Mouse (Mus musculus): ENCODE results near the gene Clpx.
A peak's percentile ranks its signal among the peaks of the same experiment; 100 is the strongest.

The Clpx gene

DNA sequence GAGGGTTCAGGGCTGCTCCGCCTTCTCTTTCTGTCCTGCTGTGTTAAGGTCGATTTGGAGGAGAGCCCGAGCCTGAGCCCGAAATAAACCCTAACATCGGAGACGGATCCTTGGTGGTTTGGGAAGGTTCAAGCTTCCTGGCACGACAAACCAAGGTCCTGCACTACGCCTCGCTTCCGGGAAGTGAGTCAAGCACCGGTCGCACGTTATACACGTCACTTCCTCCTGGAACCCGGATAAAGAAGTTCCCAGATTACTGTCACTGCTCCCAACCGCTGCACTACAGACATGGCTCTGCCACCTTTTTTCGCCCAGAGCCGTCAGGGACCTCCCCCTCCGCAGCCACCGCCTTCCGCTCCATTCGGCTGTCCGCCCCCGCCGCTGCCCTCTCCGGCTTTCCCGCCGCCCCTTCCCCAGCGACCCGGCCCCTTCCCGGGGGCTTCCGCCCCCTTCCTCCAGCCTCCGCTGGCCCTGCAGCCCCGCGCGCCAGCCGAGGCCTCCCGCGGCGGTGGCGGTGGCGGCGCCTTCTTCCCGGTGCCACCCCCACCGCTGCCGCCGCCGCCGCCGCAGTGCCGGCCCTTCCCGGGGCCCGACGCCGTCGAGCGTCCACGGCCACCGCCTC is 51.9 kb downstream of the Clpx start, which contains the start of gene Pdcd7:
TSS of gene Pdcd7 (plus strand) at position 251 of the 622 bp plus-strand sequence.
- DNase-seq (ENCODE audit: low spot score in 2 of 2), result peak; percentile 95 to 96

DNA sequence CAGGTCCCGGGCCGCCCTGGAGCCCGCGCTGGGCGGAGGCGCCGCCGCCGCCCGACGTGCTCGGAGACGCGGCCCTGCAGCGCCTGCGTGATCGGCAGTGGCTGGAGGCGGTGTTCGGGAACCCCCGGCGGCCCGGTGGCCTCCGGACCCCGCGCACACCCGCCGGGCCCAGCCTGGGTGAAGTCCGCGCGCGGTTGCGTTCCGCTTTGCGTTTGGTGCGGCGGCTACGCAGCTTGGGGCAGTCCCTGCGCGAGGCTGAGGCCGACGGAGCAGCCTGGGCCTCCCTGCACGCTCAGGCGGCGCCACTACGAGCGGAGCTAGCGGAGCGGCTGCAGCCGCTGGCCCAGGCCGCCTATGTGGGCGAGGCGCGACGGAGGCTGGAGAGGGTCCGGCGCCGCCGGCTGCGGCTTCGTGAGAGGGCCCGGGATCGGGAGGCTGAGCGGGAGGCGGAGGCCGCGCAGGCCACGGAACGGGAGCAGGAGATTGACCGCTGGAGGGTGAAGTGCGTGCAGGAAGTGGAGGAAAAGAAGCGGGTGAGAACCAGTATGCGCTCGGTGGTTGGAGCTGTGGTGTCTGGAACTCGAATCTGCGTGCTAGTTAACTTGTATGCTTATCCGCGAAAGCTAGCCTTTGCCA is 52.5 kb downstream of the Clpx start:
- peak in 1 of 2 experiments; percentile 19 for DNase-seq (ENCODE audit: low spot score in 2 of 2)

DNA sequence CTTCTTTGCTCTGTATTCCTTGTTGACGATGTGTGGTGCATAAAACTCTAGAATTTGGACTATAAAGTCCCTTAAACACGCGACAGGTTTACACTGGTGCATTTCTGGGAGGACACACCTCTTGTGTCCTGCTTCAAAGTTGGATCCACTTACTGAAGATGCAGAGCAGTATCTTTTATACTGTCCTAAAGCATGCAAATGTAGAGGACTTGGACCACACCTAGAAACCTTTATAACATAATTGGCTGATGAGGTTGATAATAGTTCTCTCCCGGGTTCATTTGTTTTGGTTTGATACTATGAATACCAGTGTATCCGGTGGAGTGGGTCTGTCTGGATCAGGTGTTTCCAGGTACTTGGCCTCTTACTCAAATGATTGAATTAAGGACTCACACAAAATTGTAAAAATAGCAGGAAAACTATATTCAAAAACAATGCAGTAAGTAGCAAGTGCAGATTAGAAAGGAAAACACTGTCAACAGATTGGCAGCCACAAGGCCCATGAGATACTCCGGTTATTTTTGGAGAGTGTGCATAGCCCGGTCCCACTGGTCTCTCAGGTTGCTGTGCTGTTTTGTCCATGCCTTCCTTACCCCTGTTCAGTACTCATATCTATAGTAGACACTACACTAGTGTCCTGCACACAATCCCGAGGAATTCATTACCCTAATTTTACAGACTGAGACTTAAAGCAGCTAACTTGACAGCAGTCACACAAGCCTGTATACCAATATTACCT is 53.2 kb downstream of the Clpx start:
- DNase-seq (ENCODE audit: low spot score in 2 of 2), result no peak

DNA sequence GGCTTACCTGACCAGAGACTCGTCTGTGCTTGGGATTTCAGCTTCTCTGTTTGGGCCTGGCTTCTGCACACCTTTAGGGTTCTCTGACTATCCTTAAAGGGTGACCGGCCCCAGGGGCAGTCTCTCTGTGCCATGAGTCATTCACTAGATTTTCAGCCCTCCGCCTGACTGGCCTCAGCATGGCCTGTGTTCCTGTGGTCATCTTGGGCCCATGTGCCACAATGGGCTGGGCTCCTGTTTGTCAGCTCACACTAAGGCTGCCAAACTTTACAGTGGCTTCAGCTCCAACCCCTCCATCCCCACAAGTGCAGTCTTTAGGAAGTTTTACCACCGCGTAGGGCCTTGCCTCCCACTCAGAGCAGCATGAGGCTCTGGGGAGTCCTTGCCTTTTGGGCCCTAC is 59.2 kb downstream of the Clpx start:
- DNase-seq (ENCODE audit: low spot score in 2 of 2), result no peak

DNA sequence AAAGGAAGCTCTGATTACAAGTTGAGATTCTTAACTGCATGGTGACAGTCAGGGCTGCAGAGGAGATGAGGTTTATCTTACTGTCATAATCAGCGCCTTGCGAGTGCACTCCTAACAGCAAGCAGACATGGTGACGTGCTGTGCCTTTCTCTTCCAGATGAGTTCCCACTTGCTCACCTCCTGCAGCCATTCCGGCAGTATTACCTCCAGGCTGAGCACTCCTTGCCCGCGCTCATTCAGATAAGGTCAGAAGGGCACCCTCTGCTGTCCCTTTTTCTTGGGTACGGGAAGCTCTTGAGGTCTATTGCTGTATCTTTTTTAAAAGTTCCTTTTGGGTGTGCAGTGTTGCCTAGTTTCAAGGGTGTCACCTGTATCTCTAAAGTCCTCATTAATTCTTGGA is 62.5 kb downstream of the Clpx start:
- DNase-seq (ENCODE audit: low spot score in 2 of 2), result no peak

DNA sequence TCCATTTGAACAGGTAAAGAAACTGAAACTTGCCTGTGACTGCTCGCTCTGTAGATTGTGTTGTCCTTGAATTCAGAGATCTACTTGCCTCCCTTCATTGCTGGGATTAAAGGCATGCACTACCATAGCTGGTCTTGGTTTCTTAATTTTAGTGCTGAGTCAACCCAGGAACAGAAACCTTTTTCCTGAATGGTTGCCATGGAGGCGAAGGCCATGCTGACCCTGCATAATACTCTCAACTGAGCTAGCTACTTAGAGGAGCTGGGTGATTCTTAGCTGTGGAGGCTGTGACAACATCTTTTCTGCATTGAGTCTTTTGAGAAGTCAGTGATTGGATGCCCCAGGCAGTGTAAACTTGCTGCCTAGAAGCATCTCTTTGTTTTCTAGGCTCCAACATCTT is 62.9 kb downstream of the Clpx start:
- no peak for DNase-seq (ENCODE audit: low spot score in 2 of 2)

DNA sequence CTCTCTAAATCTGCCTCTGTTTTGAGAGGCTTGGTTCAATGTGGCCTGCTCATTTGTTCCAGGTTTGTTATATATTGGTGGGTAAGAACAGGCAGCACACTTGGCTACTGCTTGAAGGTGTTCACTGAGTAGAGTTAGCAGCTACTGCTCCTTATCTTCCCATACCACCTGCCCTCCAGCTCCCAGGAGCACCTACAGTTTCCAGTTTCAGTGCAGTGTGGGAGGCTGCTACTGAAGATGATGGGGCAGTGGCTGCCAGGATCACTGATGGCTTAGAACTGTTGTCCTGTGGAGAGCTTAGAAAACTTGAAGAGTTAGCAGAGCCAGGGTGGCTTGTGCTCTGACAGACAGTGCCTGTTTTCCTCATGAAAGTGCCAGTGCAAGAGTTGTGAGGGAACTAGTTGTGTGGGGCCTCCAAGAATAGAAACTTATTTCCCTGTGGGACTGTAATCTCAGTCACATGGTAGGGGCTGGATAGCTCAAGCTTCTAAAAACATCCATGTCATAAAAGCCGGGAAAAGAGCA is 65.0 kb downstream of the Clpx start:
- DNase-seq (ENCODE audit: low spot score in 2 of 2), result peak in 1 of 2 experiments; percentile 26

DNA sequence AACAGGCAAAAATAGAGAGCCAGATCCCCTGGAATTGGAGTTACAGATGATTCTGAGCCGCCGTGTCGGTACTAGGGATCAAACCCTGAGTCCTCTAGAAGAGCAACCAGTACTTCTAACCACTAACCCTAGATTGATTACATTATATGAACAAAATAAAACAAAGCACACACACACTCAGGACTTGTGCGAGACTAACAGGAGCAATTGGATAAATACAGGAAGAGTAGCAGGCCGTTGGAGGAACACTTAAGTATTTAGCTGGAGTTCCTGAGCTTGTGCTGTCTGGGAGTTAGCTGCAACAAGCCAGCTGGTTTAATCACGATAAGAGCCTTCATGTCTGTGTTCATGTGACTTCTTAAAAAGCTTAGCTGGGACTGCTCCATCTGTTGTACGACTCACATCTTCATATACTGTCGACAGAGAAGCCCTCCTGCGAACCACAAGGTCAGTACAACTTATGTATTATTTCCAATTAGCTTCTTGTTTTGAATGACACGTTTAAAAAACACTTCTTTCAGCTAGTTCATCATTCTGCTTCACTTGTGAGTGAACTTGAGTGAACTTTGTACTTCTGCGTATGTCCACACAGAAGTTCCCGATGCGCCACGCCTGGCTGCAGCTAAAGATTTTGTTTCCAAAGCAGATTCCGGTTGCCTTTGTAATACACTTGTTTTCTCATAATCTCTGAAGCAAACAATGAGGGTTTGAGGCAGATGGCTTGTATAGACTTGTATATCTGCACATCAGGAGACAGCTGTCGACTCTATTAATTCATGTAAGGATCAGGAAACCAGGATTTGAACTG is 66.8 kb downstream of the Clpx start, which contains the start of gene Ubap1l:
TSS of gene Ubap1l (plus strand) at position 401 of the 808 bp plus-strand sequence.
- no peak for DNase-seq (ENCODE audit: low spot score in 2 of 2)

DNA sequence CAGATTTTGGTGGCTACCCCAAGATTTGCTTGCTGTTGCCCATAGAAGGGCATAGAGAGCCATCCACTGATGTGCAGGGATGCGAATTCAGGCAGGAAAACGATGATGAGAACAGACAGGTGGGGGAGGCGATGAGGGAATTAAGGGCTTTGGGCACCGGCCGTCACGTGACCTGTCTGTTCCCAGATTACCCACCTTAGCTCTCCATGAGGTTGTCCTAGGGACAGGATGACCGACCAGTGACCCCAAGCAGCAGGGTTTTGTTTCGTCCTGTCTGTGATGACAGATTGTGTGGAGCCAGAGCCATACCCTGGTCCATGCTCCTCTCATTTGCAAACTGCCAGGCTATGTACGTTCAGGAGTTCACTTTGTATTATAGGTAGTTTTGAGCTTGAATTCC is 69.6 kb downstream of the Clpx start:
- no peak for DNase-seq (ENCODE audit: low spot score in 2 of 2)

DNA sequence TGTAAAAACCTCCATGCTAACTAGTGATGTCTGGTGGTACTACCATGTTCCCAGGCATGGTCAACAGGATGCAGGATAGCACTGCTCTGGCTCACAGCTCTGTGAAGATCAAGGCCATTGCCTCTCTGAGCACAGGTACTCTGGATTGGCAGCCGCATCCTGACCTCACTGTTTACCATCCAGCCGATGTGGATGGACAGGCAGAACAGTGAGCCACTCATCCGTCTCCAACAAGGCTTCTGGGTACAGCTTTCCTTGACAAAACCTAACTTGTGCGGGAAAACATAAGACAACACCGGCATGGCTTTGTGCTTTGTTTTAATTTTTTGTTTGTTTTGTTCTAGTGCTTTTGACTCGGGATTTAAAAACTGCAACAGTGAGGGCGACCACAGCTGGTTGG is 71.7 kb downstream of the Clpx start:
- no peak for DNase-seq (ENCODE audit: low spot score in 2 of 2)

DNA sequence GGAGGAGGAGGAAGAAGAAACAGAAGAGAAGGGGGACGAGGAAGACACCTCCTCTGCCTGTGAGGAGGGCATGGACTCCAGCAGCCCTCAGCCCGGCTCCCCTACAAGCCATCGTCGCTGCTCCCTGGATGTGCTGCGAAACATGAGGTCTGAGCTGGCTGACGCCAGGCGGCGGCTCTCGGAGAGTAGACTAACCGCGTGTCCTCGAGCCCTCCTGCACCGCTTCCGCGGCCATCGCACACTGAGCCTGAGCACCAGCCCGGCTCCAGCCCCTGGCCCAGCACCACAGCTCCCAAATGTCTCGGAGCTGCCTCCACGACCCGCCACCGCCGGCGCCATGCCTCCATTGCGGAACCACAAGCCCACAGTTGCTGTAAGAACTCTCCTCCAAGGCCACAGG is 77.7 kb downstream of the Clpx start:
- no peak for DNase-seq (ENCODE audit: low spot score in 2 of 2)

DNA sequence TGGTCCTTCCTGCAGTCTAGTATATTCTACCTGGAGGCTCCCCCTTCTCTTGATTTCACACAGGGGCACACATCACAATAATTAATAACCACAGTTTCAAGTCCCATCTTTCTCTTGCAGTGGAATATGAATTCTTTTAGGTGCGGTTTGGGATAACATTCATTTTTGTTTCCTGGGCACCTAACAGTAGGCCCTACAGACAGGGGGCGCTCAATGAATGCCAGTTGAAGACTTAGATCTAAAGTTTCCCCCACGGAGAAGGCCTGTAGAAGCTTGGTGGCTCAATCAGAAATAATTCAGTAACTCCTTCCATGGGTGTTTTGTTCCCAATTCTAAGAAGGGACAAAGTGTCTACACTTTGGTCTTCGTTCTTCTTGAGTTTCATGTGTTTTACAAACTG is 78.4 kb downstream of the Clpx start:
- DNase-seq (ENCODE audit: low spot score in 2 of 2), result no peak

DNA sequence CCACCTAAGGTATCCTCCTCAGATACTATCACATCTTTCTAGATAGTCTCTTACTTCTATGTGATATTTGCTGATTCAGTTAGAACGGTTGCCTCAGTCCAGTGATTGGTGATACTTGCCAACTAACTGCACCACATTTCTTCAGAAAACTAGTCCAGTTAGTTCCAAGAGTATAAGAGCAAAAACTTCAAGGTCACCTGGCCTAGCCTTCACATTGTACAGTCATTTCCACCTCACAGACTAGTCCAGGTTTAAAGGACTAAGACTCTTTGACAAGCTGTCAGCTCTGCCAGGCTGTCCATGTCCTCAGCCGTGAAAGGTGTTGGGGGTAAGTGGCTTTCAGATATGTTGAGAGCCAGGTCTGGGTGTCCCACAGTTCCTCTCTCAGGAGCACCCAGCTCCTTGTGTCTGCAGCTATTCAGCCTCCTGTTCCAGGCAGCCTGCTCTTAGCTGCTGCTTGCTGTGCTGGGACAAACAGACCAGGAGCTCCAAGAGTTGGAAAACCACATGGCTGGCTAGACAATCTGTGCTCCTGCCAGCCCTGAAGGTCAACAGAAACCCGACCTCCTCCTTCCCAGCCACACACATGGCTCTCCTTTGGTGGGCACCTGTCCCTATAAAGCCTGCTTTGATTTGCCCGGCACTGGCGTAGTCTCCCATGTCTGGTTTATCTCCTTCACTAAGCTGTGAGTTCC is 80.6 kb downstream of the Clpx start:
- DNase-seq (ENCODE audit: low spot score in 2 of 2), result no peak

DNA sequence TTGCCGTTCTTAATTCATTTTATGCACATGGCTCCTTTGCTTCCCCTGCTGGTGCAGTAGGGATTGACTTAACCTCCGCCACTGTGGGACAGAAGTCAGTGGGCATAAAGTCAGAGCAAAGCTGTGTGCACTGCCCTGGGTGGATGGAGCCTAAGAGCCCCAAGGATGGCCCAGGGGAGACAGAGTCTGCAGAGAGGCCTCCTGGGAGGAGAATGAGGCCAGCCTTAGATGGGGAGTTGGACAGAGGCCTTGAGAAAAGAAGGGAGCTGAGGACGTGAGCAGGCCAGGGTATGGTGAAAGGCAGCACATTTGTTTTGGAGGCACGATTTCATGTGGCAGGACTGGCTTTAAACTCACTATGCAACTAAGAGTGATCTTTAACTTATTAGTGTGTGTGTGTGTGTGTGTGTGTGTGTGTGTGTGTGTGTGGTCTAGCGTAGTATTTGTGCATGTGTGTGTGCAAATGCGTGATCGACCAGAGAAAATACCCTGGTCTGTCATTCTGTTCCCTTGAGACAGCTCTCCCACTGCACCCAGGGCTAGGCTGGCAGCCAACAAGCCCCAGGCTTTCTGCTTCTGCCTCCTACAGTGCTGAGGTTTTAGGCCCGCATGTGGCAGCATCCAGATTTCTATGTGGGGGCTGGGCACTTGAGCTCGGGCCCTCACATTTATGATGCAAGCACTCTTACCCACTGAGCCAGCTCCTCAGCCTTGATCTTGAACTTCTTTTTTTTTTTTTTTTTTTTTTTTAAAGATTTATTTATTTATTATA is 81.3 kb downstream of the Clpx start:
- DNase-seq (ENCODE audit: low spot score in 2 of 2), result no peak

All from heart, adult 9 months (tissue).